Mouse (Mus musculus) C2C12 (cell line): Measurements from ENCODE around the gene 1110032F04Rik. TPM values are rescaled to one million over a fixed set of nuclear protein-coding genes. Genes with fewer than 3 reads are reported as not detected.
"Not testable (repeated sequence)": the region's sequence is repeated elsewhere in the genome, so short reads cannot be mapped to it uniquely, and the experiment has no call there.

ENCODE experiments used
- H3K27me3 ChIP-seq: one replicate; pipeline ENCODE4 v1.6.1; 2011; ENCODE audit not compliant: control insufficient read depth, insufficient read depth, insufficient read length
- H3K36me3 ChIP-seq: one replicate; pipeline ENCODE4 v1.6.1; 2011; ENCODE audit not compliant: control insufficient read depth, insufficient read depth
- H3K4me3 ChIP-seq: one replicate; pipeline ENCODE4 v1.5.1; 2011; ENCODE audit warnings: mild to moderate bottlenecking, control low read depth; ENCODE audit not compliant: poor library complexity, insufficient read depth, severe bottlenecking
- H3K79me2 ChIP-seq: one replicate; pipeline ENCODE4 v1.6.1; 2011; ENCODE audit not compliant: control insufficient read depth, insufficient read depth
- H3K79me3 ChIP-seq: one replicate; pipeline ENCODE4 v1.6.1; 2011; ENCODE audit warnings: low read depth, control low read depth
- H3ac ChIP-seq: one replicate; pipeline ENCODE3; 2011; ENCODE audit warnings: low read depth; ENCODE audit not compliant: control insufficient read depth, insufficient read length
- CEBPB ChIP-seq: IDR thresholded peaks from one replicate; pipeline ENCODE4 v1.6.1; 2011; ENCODE audit warnings: low read depth, mild to moderate bottlenecking, control low read depth, moderate library complexity
- CTCF ChIP-seq: IDR thresholded peaks from one replicate; pipeline ENCODE4 v1.5.1; 2011; ENCODE audit not compliant: control insufficient read depth, insufficient read depth, insufficient read length
- FOSL1 ChIP-seq: IDR thresholded peaks from one replicate; pipeline ENCODE4 v1.8.0; 2011; ENCODE audit warnings: mild to moderate bottlenecking, low read length; ENCODE audit not compliant: poor library complexity, insufficient read depth, severe bottlenecking
- MAX ChIP-seq: IDR thresholded peaks from one replicate; pipeline ENCODE4 v1.6.1; 2011; ENCODE audit warnings: mild to moderate bottlenecking, control low read depth
- MYOD1 ChIP-seq: IDR thresholded peaks from one replicate; pipeline ENCODE4 v1.6.1; 2011; ENCODE audit warnings: low read depth; ENCODE audit not compliant: control insufficient read depth, insufficient read length
- MYOG ChIP-seq: IDR thresholded peaks from one replicate; pipeline ENCODE4 v1.6.1; 2011; ENCODE audit not compliant: control insufficient read depth, insufficient read length; ENCODE audit errors: extremely low read depth
- USF1 ChIP-seq: IDR thresholded peaks from one replicate; pipeline ENCODE4 v1.6.1; 2011; ENCODE audit warnings: low read depth, mild to moderate bottlenecking, control low read depth, moderate library complexity
- polyA plus RNA-seq: library from polyadenylated mRNA; unstranded; fragments of >200 nt; fragmentation: generic; extraction: Trizol; gene quantifications from one replicate; pipeline ENCODE4 v1.2.1, GENCODE M21; 2012; ENCODE audit warnings: missing spikeins

1110032F04Rik gene
- polyA plus RNA-seq, 1 experiment, result not detected

- Histone ChIP-seq H3K4me3 (no peak overlapping the region), H3K27me3 (no peaks in the 10 kb centered on the region), H3K79me2 (no peaks in the 10 kb centered on the region), H3ac (no peak overlapping the region), H3K36me3 (peaks cover 7% of the 10 kb centered on the region), H3K79me3 (no peaks in the 10 kb centered on the region)
- no peak for TF ChIP-seq FOSL1
- TF ChIP-seq MAX, result no peak
- no peak for TF ChIP-seq CEBPB
- TF ChIP-seq USF1, result no peak
These were observed 27.8 kb downstream of the 1110032F04Rik start for GRCm38 (mm10) chr3:68897154-68897553.

GRCm38 (mm10) chr3:68902636-68903035 lies 33.2 kb downstream of the 1110032F04Rik start:
- H3K36me3 ChIP-seq, H3K4me3 ChIP-seq, H3K27me3 ChIP-seq, H3ac ChIP-seq, H3K79me2 ChIP-seq, H3K79me3 ChIP-seq: not testable (repeated sequence)

GRCm38 (mm10) chr3:68904902-68905778 lies 35.8 kb downstream of the 1110032F04Rik start:
- Histone ChIP-seq H3K27me3 (no peaks in the 10 kb centered on the region), H3K79me3 (no peaks in the 10 kb centered on the region), H3K36me3 (peaks cover 5% of the 10 kb centered on the region), H3ac (no peak overlapping the region), H3K4me3 (no peak overlapping the region), H3K79me2 (no peaks in the 10 kb centered on the region)
- TF ChIP-seq MAX, result no peak
- no peak for TF ChIP-seq FOSL1
- no peak for TF ChIP-seq MYOG
- no peak for TF ChIP-seq CTCF
- no peak for TF ChIP-seq MYOD1
- no peak for TF ChIP-seq USF1
- TF ChIP-seq CEBPB, result no peak

- Histone ChIP-seq H3K79me2 (no peaks in the 10 kb centered on the region), H3K4me3 (no peak overlapping the region), H3K36me3 (peaks cover 11% of the 10 kb centered on the region), H3ac (no peak overlapping the region), H3K27me3 (no peaks in the 10 kb centered on the region), H3K79me3 (no peaks in the 10 kb centered on the region)
- no peak for TF ChIP-seq CEBPB
- no peak for TF ChIP-seq MAX
- TF ChIP-seq USF1, result no peak
- no peak for TF ChIP-seq FOSL1
- no peak for TF ChIP-seq CTCF
- TF ChIP-seq MYOD1, result no peak
- no peak for TF ChIP-seq MYOG
These were observed 38.1 kb downstream of the 1110032F04Rik start for GRCm38 (mm10) chr3:68907509-68907908.

Other genes starting within 250 kb of the 1110032F04Rik start
- 0.14 TPM for gene Il12a, start 178.9 kb upstream of the 1110032F04Rik start, polyA plus RNA-seq
- gene Ift80, start 135.0 kb downstream of the 1110032F04Rik start, polyA plus RNA-seq, result 4.1 TPM
- gene Smc4, start 135.2 kb downstream of the 1110032F04Rik start, polyA plus RNA-seq, result 26.4 TPM
- gene Trim59, start 175.2 kb downstream of the 1110032F04Rik start, polyA plus RNA-seq, result 24.7 TPM